Mouse (Mus musculus) T-helper 17 cell (primary cell): ENCODE results near the gene Ncor2.

Experiments
- in situ Hi-C, 2 experiments: fragments of 300-600 bp; cut with MboI, MseI; formaldehyde crosslinking; loops; 1 replicate in 1 of 2; 2 replicates in 1 of 2; pipeline ENCODE4 v1.15.1; 2025; ENCODE audit warnings: high pct_unique_total_duplicates in 2 of 2

Ncor2 gene

DNA sequence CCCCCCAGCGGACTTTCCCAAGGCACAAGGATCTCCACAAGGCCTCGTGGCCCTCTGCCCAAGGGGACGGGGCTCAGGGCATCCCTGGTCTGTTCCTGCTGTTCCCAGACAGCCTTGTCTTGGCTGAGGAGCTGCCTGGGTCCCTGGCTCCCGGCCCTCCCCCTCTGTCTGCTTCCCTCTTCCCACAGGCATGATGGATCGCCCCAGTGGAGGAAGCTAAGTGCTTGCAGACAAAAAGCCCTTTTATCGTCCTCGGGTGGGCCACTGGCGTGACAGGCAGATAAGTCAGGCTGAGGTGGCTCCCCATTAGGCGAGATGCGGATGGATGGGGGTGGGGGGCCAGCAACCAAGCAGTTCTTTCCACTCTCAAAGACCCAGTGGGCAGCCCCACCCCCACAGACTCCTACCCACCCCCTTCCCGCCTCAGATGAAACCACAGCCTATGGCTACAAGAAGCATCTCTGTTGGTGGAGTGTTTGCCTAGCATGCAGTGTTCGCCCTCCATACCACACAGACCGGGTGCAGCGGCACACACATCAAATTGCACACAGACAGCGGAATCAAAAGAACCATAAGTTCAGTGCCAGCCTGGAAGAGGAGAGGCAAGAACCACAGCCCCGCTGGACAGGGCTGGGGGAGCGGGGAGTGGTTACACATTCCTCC is 27.0 kb downstream of the Ncor2 start:
- in situ Hi-C loops: no loop called here

GRCm38 (mm10) chr5:125150951-125151564 is 28.0 kb downstream of the Ncor2 start:
- in situ Hi-C loops: no loop called here

GRCm38 (mm10) chr5:125149142-125149541 is 29.9 kb downstream of the Ncor2 start:
- in situ Hi-C loops: no loop called here

- in situ Hi-C loops: no loop called here
These were observed 30.3 kb downstream of the Ncor2 start for GRCm38 (mm10) chr5:125148686-125149085.

DNA sequence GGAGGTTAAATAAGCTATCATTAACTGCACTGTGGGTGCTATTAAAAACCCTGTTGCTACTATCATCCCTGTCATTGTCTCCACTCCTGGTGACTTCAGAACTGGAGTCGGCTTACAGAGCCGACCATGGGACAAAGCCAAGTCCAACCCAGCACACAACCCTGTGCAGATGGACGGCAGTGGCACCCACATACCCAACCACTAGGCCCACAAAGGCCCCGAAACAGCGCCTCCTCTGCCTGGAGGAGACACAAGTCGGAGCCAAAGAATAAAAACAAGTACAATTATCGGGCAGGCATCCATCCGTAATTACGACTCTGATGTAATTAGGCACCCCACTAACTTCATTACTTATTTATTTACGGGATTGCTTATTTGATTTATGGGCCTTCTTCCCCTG is 30.8 kb downstream of the Ncor2 start:
- in situ Hi-C loops: no loop called here

GRCm38 (mm10) chr5:125147124-125147523 is 31.9 kb downstream of the Ncor2 start:
- in situ Hi-C loops: no loop called here

GRCm38 (mm10) chr5:125143114-125143872 is 35.7 kb downstream of the Ncor2 start:
- in situ Hi-C loops: no loop called here

DNA sequence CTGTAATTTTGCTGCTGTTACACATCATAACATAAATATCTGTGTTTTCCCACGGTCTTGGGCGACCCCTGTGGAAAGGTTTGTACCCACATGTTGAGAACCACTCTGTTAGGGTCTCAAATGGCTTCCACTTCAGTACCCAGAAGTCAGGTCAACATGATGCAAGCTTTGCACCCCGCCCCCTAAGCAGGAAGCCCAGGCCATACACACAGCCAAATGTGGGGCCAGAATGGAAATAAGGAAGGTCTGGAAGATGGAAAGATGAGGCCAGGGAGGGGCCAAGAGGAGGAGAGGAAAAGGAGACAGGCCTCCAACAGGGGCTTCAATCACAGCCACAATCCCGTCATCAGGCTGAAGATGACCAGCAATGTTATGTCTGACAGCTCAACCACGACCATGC is 37.1 kb downstream of the Ncor2 start:
- in situ Hi-C loops: no loop called here

- in situ Hi-C loops: no loop called here
These were observed 37.5 kb downstream of the Ncor2 start for GRCm38 (mm10) chr5:125141525-125141880.

DNA sequence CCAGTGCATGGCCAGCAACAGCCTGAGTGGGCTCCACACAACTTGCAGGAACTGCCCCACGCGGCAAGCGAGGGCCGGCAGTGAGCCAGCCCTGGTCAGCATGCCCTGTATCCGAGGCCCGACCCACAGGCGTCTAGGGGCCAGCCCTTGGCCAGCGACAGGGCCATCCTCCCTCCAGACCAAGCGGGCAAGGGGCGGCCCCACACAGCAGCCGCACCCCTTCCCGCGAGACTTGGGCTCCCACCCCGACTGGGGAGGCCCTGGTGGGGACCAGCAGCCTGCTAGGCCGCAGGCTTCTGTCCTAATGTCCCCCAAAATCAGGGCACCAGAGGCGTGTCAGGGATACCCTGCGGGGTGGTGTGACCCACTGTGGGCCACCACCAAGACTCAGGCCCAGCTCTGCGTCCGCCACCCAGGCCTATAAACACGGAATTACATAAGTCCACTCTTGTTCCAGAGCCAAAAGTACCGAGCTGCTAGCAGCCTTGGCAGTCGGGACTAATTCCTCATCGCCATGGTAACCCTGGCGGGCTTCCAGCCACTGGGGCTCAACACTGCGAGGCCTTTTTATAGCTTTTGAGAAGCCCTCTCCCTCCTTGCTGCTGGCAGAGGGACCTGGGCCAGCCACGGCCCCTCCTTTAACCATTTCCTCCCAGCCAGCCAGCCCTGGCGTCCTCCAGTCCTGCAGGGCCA is 38.0 kb downstream of the Ncor2 start:
- in situ Hi-C loops: no loop called here

- in situ Hi-C loops: no loop called here
These were observed 38.8 kb downstream of the Ncor2 start for GRCm38 (mm10) chr5:125140151-125140699.

- in situ Hi-C loops: loop anchor here in 1 of 2 experiments (10.0 kb wide), 1 partner anchor 495 kb away; no protein-coding TSS in a partner anchor
These were observed 39.4 kb downstream of the Ncor2 start for GRCm38 (mm10) chr5:125139669-125140068.

DNA sequence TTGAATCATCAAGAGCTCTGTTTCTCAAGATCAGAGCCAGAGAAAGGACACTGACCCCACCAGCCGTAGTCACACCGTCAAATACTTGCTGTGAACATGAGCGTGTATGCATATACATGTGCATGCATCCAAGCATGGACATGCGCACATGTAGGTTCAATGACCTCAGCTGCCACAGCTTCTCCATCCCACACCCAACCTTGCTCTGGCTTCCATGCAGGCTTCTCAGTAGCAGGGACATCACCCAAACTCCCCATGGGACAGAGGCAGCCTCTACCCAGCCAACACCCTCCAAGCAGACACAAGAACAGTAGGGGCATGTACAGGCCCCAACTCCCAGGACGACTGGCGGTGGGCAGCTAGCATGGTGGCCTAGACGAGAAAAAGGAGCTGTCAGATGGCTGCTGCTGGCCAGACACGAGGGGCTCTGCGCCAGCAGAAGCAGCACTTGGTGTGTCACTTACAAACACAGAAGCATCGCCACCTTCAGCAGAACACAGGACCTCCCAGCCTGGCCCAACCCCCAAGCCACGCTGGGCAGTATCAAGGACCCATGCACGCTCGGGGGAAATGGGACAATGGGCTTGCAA is 40.1 kb downstream of the Ncor2 start:
- in situ Hi-C loops: loop anchor here in 1 of 2 experiments (10.0 kb wide), 1 partner anchor 494 kb away; no protein-coding TSS in a partner anchor

DNA sequence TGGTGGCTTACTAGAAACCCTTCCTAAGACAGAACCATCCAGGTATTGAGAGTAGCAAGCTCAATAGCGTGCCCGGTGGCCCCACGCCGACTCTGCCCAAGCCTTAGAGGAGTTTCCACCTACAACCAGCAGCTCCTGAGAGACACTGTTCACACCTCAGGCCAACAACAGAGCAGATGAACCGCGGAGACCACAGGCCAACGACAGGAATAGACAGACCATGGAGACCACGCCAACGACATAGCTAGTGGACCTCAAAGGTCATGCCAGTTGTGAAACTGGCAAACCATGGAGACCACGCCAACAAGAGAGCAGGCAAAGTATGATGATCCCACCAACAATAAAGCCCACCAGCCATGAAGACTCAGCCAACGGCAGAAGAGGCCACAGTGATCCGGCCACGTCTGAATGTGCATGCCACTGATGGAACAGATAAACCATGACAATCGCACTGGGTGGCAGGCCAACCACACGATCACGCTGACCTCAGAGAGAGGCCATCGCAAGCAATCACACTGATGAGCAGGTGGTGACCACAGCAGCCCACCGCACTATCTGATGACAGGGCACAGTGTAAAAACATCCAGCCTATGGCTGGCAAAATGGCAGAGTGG is 41.2 kb downstream of the Ncor2 start:
- in situ Hi-C loops: loop anchor here in 1 of 2 experiments (10.0 kb wide), 1 partner anchor 493 kb away; no protein-coding TSS in a partner anchor

DNA sequence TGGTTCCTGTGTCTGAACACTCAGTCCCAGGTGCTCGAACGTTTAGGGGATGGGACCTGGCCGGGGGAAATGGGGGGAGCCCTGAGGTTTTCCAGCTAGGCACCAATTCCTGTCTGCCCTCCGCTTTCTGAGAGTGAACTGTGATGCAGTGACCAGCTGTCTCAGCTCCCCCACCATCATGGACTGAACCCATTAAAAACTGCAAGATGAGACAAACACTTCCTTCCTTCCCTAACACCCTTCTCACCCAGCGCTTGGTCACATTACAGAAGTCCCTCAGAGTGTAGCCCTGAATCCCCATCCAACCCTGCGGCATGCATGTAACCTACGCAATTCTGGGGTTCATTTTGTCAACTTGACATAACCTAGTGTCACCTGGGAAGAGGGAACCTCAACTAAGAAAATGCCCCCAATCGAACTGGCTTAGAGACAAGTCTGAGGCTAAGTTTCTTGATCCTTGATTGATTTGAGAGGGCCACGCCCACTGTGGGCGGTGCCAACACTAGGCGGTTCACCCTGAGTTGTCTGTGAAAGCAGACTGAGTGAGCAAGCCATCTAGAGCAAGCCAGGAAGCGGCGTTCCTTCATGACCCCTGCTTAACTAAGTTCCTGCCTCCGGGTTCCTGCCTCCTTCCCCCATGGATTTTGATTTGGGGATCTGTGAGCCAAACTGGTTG is 41.9 kb downstream of the Ncor2 start:
- in situ Hi-C loops: loop anchor here in 1 of 2 experiments (10.0 kb wide), 1 partner anchor 492 kb away; no protein-coding TSS in a partner anchor

DNA sequence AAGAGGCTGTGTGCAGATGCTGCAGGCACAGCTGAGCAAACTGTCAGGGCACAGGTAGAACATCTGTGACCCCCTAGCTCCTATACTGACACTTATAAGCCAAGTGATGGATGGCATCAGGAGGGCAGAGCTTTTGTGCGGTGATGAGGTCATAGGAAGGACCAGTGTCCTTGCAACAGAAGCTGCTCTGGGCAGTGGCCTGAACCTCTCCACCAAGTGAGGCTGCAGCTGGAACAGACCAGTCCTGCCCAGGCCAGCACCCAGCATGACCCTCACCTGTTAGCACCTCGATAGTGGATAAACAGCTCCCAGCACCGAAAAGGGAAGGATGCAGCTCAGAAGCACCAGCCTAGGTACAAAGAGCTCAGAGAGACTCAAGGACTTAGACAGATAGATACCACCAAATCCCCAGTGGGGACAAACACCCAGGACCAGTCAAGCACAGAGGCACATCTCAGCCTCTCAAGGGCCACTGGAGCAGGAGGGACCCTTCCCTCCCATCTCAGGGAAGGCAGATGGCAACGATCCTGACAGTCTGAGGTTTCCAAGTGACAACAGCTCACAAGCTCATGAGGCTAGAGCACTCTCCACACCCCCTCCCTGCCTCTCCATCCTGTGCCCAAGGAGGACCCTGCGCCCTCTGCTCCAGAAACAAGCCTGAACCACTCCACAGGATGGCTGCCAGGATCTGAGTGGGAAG is 42.6 kb downstream of the Ncor2 start:
- in situ Hi-C loops: loop anchor here in 1 of 2 experiments (10.0 kb wide), 1 partner anchor 492 kb away; no protein-coding TSS in a partner anchor

- in situ Hi-C loops: loop anchor here in 1 of 2 experiments (10.0 kb wide), 1 partner anchor 490 kb away; no protein-coding TSS in a partner anchor
These were observed 44.1 kb downstream of the Ncor2 start for GRCm38 (mm10) chr5:125134795-125135468.

GRCm38 (mm10) chr5:125134391-125134790 is 44.6 kb downstream of the Ncor2 start:
- in situ Hi-C loops: loop anchor here in 1 of 2 experiments (10.0 kb wide), 1 partner anchor 490 kb away; no protein-coding TSS in a partner anchor
